Mouse (Mus musculus): Measurements from ENCODE around the gene Kcnc3. TPM values are rescaled to one million over a fixed set of nuclear protein-coding genes. Genes with fewer than 3 reads are reported as not detected.

Gene Kcnc3
- polyA plus RNA-seq, 1 experiment from 2014 or later = 1.7 TPM

- Histone ChIP-seq H3K9me3 (ENCODE audit: control insufficient read depth, low read length) (no peaks in the 10 kb centered on the region), H3K4me2 (ENCODE audit: low read depth) (peak overlapping the region; percentile 29), H3K4me3 (ENCODE audit: low read depth, low read length) (peak overlapping the region; percentile 22), H3K36me3 (ENCODE audit: control insufficient read depth, insufficient read depth, low read length) (no peaks in the 10 kb centered on the region), H3K4me1 (ENCODE audit: control insufficient read depth, insufficient read depth, low read length) (peaks cover 5% of the 10 kb centered on the region; the same call in 1 of the 2 replicates), H3K27me3 (ENCODE audit: control insufficient read depth, insufficient read depth, low read length) (peaks cover 24% of the 10 kb centered on the region; the same call in 1 of the 2 replicates), H3K27ac (ENCODE audit: low read depth, low read length) (no peak overlapping the region), H3K9ac (ENCODE audit: low read length) (no peak overlapping the region; the same call in 1 of the 2 replicates)
- 2% methylated on average over 8 of the region's 8 CpGs for WGBS
- ATAC-seq (ENCODE audit: insufficient read depth, low FRiP score, low TSS enrichment) (0 out of 2 replicates have a peak, but pooled peaks have one; percentile 11), DNase-seq (ENCODE audit: low spot score) (no peak)
Observed at GRCm38 (mm10) chr7:44604619-44605018, 14.2 kb downstream of the Kcnc3 start.

- 39% methylated on average over 7 of the region's 7 CpGs for WGBS
- Histone ChIP-seq H3K27ac (ENCODE audit: low read depth, low read length) (no peak overlapping the region), H3K4me1 (ENCODE audit: control insufficient read depth, insufficient read depth, low read length) (peaks cover 5% of the 10 kb centered on the region; the same call in 1 of the 2 replicates), H3K9ac (ENCODE audit: low read length) (no peak overlapping the region), H3K36me3 (ENCODE audit: control insufficient read depth, insufficient read depth, low read length) (no peaks in the 10 kb centered on the region), H3K4me3 (ENCODE audit: low read depth, low read length) (no peak overlapping the region), H3K4me2 (ENCODE audit: low read depth) (no peak overlapping the region), H3K9me3 (ENCODE audit: control insufficient read depth, low read length) (no peaks in the 10 kb centered on the region), H3K27me3 (ENCODE audit: control insufficient read depth, insufficient read depth, low read length) (peaks cover 24% of the 10 kb centered on the region; the same call in 1 of the 2 replicates)
- no peak for ATAC-seq (ENCODE audit: insufficient read depth, low FRiP score, low TSS enrichment)
- DNase-seq (ENCODE audit: low spot score) = no peak
Observed at GRCm38 (mm10) chr7:44605436-44605835, 15.0 kb downstream of the Kcnc3 start.

- no peak for DNase-seq (ENCODE audit: low spot score)
- H3K36me3 ChIP-seq (ENCODE audit: control insufficient read depth, insufficient read depth, low read length) = no peaks in the 10 kb centered on the region
- no peak overlapping the region for H3K4me2 ChIP-seq (ENCODE audit: low read depth)
- H3K4me3 ChIP-seq (ENCODE audit: low read depth, low read length) = no peak overlapping the region
- peaks cover 22% of the 10 kb centered on the region; the same call in 1 of the 2 replicates for H3K27me3 ChIP-seq (ENCODE audit: control insufficient read depth, insufficient read depth, low read length)
- H3K9me3 ChIP-seq (ENCODE audit: control insufficient read depth, low read length) = no peaks in the 10 kb centered on the region
- H3K27ac ChIP-seq (ENCODE audit: low read depth, low read length) = no peak overlapping the region
- no peak for ATAC-seq (ENCODE audit: insufficient read depth, low FRiP score, low TSS enrichment)
- WGBS = 9% methylated on average over 29 of the region's 29 CpGs
- H3K4me1 ChIP-seq (ENCODE audit: control insufficient read depth, insufficient read depth, low read length) = peaks cover 5% of the 10 kb centered on the region; the same call in 1 of the 2 replicates
- H3K9ac ChIP-seq (ENCODE audit: low read length) = no peak overlapping the region
Observed at GRCm38 (mm10) chr7:44606171-44606901, 15.9 kb downstream of the Kcnc3 start.

- ATAC-seq (ENCODE audit: insufficient read depth, low FRiP score, low TSS enrichment) = no peak
Observed at GRCm38 (mm10) chr7:44612192-44612591, 21.7 kb downstream of the Kcnc3 start.

GRCm38 (mm10) chr7:44614041-44614688 is 23.7 kb downstream of the Kcnc3 start:
- H3K27ac ChIP-seq (ENCODE audit: low read depth, low read length) = no peak overlapping the region
- ATAC-seq (ENCODE audit: insufficient read depth, low FRiP score, low TSS enrichment) (no peak), DNase-seq (ENCODE audit: low spot score) (no peak)
- H3K4me2 ChIP-seq (ENCODE audit: low read depth) = no peak overlapping the region
- peaks cover 9% of the 10 kb centered on the region for H3K27me3 ChIP-seq (ENCODE audit: control insufficient read depth, insufficient read depth, low read length)
- H3K36me3 ChIP-seq (ENCODE audit: control insufficient read depth, insufficient read depth, low read length) = no peaks in the 10 kb centered on the region
- no peak overlapping the region for H3K9ac ChIP-seq (ENCODE audit: low read length)
- no peaks in the 10 kb centered on the region for H3K9me3 ChIP-seq (ENCODE audit: control insufficient read depth, low read length)
- 7% methylated on average over 20 of the region's 20 CpGs for WGBS
- H3K4me1 ChIP-seq (ENCODE audit: control insufficient read depth, insufficient read depth, low read length) = no peaks in the 10 kb centered on the region
- H3K4me3 ChIP-seq (ENCODE audit: low read depth, low read length) = no peak overlapping the region

More at GRCm38 (mm10) chr7:44612192-44612591, 21.7 kb downstream of the Kcnc3 start:
- Histone ChIP-seq H3K27me3 (ENCODE audit: control insufficient read depth, insufficient read depth, low read length) (peaks cover 11% of the 10 kb centered on the region), H3K9me3 (ENCODE audit: control insufficient read depth, low read length) (no peaks in the 10 kb centered on the region), H3K4me1 (ENCODE audit: control insufficient read depth, insufficient read depth, low read length) (no peaks in the 10 kb centered on the region), H3K9ac (ENCODE audit: low read length) (no peak overlapping the region), H3K27ac (ENCODE audit: low read depth, low read length) (no peak overlapping the region), H3K4me3 (ENCODE audit: low read depth, low read length) (no peak overlapping the region), H3K4me2 (ENCODE audit: low read depth) (no peak overlapping the region), H3K36me3 (ENCODE audit: control insufficient read depth, insufficient read depth, low read length) (no peaks in the 10 kb centered on the region)
- no peak for DNase-seq (ENCODE audit: low spot score)
- 80% methylated on average over 7 of the region's 7 CpGs for WGBS

- Histone ChIP-seq H3K4me3 (ENCODE audit: low read depth, low read length) (no peak overlapping the region), H3K27me3 (ENCODE audit: control insufficient read depth, insufficient read depth, low read length) (peaks cover 9% of the 10 kb centered on the region), H3K27ac (ENCODE audit: low read depth, low read length) (no peak overlapping the region), H3K36me3 (ENCODE audit: control insufficient read depth, insufficient read depth, low read length) (no peaks in the 10 kb centered on the region), H3K9ac (ENCODE audit: low read length) (no peak overlapping the region), H3K9me3 (ENCODE audit: control insufficient read depth, low read length) (0 out of 2 replicates have a peak, but pooled peaks cover 3% of the 10 kb centered on the region), H3K4me2 (ENCODE audit: low read depth) (no peak overlapping the region; the same call in 1 of the 2 replicates), H3K4me1 (ENCODE audit: control insufficient read depth, insufficient read depth, low read length) (no peaks in the 10 kb centered on the region)
- ATAC-seq (ENCODE audit: insufficient read depth, low FRiP score, low TSS enrichment) (no peak), DNase-seq (ENCODE audit: low spot score) (no peak)
- WGBS = 10% methylated on average over 10 of the region's 10 CpGs
Observed at GRCm38 (mm10) chr7:44615309-44615708, 24.8 kb downstream of the Kcnc3 start.

- Histone ChIP-seq H3K4me1 (ENCODE audit: control insufficient read depth, insufficient read depth, low read length) (no peaks in the 10 kb centered on the region), H3K27ac (ENCODE audit: low read depth, low read length) (no peak overlapping the region), H3K9ac (ENCODE audit: low read length) (no peak overlapping the region), H3K4me3 (ENCODE audit: low read depth, low read length) (no peak overlapping the region), H3K27me3 (ENCODE audit: control insufficient read depth, insufficient read depth, low read length) (peaks cover 9% of the 10 kb centered on the region), H3K9me3 (ENCODE audit: control insufficient read depth, low read length) (0 out of 2 replicates have a peak, but pooled peaks cover 3% of the 10 kb centered on the region), H3K36me3 (ENCODE audit: control insufficient read depth, insufficient read depth, low read length) (no peaks in the 10 kb centered on the region), H3K4me2 (ENCODE audit: low read depth) (no peak overlapping the region)
- ATAC-seq (ENCODE audit: insufficient read depth, low FRiP score, low TSS enrichment) (no peak), DNase-seq (ENCODE audit: low spot score) (no peak)
- WGBS = 72% methylated on average over 14 of the region's 14 CpGs
Observed at GRCm38 (mm10) chr7:44615987-44616386, 25.5 kb downstream of the Kcnc3 start.

- Histone ChIP-seq H3K4me3 (ENCODE audit: low read depth, low read length) (no peak overlapping the region), H3K9me3 (ENCODE audit: control insufficient read depth, low read length) (0 out of 2 replicates have a peak, but pooled peaks cover 3% of the 10 kb centered on the region), H3K27me3 (ENCODE audit: control insufficient read depth, insufficient read depth, low read length) (peaks cover 9% of the 10 kb centered on the region), H3K9ac (ENCODE audit: low read length) (no peak overlapping the region), H3K27ac (ENCODE audit: low read depth, low read length) (no peak overlapping the region), H3K4me2 (ENCODE audit: low read depth) (no peak overlapping the region), H3K36me3 (ENCODE audit: control insufficient read depth, insufficient read depth, low read length) (no peaks in the 10 kb centered on the region), H3K4me1 (ENCODE audit: control insufficient read depth, insufficient read depth, low read length) (no peaks in the 10 kb centered on the region)
- DNase-seq (ENCODE audit: low spot score) = no peak
- no peak for ATAC-seq (ENCODE audit: insufficient read depth, low FRiP score, low TSS enrichment)
- WGBS = 74% methylated on average over 3 of the region's 3 CpGs
Observed at GRCm38 (mm10) chr7:44617059-44617458, 26.6 kb downstream of the Kcnc3 start.

All from neural tube, embryonic 11.5 days (tissue).